Mouse (Mus musculus) kidney, adult 18-20 months (tissue): ENCODE measurements around the gene Lmod1.

ENCODE experiments used
- DNase-seq: peaks from one replicate; pipeline ENCODE4 v3.0.0; 2021

Gene Lmod1

DNA sequence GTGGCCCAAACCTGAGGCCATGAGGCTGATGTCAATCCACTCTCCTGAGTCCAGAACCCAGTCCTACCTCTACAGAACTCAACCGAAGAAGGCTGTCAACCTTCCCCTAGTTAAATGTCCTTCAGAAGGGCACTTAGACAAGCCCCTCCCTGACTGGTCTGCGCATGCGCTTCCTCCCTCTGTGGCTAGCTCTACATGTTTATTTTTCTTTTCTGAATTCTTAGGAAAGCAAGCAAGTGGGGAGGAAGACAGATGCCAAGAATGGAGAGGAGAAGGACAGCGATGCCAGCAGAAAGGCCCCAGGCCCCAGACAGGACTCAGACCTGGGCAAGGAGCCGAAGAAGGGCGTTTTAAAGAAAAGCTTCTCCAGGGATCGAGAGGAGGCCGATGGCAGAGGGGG, 38.8 kb downstream of the Lmod1 start:
- DNase-seq, result no peak

DNA sequence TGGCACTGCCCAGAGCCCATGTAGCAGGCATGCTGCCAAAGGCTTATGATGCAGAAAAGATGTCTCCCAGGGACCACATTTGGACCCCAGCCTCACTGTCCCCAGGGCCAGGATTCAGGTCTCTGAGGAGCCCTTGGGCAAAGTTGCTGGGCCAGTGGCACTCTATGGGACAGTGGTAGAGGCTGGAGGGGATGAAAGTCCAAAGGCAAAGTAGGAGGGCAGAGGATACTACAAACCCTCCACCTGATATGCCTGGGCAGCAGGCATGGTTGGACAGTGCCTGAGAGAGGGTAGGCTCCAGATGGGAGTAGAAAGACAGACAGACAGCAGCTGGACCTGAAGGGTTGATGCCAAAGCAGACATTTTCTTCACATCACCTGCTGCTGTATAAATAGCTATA, 41.8 kb downstream of the Lmod1 start:
- no peak for DNase-seq

DNA sequence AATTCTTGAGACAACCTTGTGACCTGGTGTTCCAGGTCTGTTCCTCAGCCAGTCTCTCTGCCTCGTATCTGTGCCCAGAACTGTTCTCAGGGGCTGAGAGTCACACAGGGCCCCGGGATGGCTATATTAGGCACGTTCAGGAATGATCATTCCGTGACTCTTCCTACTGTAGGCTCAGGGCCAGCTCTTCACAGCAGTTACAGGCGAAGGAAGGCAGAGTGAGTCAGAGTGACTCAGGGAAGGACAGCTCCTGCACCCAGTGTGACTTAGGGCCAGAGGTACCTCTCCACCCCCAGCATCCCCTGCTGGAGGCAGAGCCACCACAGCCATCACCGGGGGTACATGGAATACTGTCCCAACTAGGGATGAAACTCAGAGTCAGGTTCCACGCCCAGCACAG, 42.4 kb downstream of the Lmod1 start:
- DNase-seq, result no peak

DNA sequence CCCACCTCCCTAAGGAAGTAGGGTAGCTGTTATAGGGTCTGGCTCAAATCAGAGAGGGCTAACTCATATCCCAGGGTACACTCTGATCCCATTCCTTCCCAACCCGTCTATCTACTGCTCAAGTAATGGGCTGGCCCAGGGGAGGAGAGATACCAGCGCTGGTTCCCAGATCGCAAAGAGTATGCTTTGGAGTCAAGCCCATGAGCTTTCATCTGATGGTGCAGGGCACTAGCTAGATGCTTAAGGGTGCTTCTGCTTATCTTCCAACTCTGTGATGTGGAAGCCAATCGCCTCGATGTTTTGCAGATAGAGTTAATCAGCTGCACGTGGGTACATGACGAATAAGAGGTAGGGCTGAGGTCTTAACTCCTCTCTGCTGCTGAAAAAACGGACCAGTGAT, 43.0 kb downstream of the Lmod1 start:
- DNase-seq, result no peak

DNA sequence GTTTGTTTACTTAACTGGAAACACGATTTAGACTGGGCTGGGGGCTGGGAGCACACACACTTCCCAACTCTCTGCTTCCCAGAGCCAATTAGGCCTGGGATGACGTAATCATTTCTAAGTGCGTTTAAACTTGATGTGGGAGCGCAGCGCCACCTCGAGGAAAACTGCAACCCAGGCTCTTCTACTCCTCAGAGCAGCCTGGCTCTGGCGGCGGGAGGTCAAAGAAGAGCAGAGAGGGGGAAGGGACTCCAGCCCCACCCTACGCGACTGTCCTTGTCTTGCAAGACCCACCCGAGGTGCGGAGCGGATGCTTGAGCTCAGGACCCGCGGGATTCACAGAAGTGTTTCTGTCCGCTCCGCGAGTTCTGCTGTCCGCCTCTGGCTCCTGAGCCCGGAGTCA, 43.6 kb downstream of the Lmod1 start:
- DNase-seq, result peak; percentile 89

DNA sequence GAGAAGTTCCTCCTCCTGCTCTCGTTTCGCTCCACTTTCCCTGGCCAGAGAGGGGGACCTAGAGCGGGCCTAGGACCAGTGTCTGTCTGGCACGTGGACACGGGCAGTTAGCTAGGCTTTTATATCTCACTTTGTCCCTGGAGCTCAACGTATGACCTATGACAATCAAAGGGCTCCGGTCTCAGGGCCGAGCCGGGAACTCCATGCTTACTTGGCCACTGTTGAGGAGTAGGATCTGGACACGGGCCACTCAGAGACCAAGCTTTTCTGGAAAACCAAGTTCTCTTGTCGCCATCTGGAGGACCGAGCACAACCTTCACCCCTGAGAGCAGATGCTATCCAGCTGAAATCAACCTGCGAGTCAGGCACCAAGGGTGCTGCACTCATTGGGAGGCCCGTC, 44.4 kb downstream of the Lmod1 start:
- peak; percentile 78 for DNase-seq

DNA sequence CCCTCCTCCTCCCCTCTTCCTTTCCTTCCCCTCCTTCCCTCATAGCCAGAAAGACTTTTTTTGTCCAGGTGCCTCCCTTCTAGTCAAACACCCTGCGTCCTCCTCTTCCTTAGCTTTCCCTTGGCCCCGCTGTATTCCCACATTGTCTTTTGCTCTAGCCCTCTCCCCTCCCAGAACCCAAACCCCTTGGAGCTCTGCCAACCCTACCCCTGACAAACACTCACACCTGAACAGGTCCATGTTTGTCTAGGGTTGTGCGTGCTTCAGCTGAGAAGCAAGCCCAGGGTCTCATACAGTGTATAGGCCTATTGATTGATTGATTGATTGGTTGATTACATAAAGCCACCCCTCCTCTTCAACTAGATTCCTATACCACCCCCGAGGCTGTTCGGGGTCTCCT, 44.8 kb downstream of the Lmod1 start:
- no peak for DNase-seq

DNA sequence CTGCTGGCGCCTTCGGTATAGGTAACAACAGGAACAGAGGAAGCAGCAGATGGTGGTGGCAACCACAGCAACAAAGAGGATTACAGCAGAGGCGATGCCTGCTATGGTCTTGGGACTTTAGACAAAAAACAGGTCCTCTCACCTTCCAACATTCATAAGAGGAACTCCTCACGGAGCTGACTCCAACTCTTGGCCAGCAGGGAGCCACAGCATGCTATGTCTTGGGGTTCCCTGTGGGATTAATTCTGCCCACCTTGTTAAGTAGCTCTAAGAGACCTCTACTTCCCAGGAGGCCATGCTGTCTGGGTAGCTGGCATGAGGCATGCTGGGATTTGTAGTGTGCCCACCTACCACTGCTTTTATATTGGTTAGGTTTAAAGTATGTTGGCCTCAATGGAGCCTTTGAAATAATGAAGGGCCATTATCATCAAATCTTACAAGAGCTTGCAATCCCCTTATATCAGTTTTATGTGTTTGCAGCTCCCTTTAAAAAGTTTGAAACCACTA, 48.6 kb downstream of the Lmod1 start:
- no peak for DNase-seq

DNA sequence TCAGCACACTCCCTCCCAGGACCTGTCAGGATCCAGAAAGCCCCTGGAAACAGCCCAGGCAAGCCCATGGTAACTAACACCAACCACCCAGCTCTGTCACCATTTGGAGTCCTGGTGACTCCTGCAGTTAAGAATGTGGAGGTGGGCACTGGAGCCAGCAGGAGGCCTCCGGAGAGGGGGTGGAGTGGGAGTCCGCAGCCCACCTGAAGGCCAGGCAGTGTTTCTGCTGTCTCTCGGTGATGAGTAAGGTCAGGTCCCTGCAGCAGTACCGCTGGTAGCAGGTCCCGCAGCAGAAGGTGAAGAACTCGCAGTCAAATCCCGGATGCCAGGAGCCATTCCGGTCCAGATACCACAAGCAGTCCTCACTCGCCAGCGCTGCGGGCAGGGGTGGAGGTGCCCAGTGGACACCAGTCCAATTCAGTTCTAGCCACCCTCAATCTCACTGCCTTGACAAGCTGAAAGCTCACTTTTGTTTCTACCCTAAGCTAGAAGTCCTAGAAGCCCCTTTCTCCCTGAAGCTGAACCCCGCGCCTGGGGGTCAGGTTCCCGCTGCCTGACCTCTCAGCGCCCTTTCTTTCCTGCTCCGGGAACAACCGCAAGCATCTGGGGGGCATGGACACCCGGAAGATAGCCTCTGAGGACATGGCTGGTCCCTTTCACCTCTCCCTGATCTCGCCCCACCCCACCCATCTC, 49.7 kb downstream of the Lmod1 start:
- peak; percentile 44 for DNase-seq

DNA sequence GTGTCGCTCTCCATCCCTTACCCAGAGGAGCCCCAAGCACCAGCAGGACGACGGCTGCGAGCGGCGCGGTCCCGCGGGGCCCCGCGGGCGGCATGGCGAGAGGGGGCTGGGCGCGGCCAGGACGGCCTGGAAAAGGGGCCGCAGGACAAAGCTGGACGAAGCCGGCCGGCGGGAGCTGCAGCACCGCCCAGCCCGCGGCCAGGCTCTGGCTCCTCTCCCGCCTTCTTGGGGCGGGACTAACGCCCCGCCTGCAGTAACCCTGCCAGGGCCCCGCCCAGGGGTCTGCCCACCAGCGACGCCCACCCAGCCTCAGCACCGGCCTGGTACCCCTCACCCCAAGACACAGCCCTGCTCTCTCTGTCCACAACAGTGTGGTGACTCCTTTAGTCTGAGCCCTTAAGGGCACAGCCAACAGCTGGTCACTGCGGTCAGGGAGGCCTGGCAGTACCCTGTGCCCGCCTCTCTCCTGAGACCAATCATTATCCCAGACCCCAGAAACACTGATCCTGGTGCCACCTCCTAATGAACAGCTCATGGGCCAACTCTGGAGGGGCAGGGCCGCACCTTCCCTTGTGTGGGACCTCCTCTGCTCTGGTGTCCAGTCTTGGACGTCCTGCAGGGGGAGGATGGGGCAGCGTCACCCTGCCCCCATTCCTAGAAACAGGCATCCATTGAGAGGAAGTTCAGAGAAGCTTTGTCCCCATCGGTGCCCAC, 50.4 kb downstream of the Lmod1 start, which contains the start of gene Shisa4:
TSS of gene Shisa4 (minus strand) at position 370 of the 714 bp plus-strand sequence.
- peak; percentile 84 for DNase-seq

DNA sequence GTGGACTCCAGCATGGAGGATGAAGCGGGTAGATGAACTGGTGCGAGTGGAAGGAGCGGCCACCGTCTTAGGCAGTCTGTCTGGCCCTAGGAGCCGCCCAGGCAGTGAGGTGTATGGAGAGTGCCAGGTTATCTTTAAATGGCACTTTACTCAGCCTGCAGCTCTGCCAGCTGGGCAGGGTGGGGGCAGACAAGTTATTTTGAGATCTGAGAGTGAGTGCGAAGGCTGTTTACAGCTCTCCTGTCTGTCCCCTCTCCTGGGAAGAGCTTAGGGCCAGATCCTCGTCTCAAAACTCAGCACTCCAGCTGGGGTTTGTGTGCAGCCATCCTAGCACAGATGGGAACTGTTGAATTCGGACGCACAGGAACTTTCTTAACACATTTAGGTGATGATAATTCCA, 54.0 kb downstream of the Lmod1 start:
- DNase-seq, result no peak

DNA sequence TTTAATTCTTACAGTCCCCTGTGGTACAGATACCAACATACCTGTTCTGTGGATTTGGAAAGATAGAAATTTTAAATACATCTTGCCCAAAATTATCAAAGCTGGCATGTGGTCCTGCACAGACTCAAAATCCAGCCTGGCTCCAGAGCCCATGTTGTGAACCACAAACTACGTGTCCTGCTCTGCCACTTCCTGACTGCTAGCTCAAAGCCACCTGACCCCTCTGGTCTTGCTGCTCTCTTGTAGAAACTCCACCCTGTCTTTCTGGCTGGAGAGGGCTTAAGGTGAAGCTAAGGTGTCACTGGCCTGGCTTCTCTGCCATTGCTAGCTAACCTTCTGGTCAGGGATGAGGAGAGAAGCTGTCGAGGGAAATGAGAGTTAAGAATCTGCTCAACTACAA, 54.4 kb downstream of the Lmod1 start:
- DNase-seq, result no peak

DNA sequence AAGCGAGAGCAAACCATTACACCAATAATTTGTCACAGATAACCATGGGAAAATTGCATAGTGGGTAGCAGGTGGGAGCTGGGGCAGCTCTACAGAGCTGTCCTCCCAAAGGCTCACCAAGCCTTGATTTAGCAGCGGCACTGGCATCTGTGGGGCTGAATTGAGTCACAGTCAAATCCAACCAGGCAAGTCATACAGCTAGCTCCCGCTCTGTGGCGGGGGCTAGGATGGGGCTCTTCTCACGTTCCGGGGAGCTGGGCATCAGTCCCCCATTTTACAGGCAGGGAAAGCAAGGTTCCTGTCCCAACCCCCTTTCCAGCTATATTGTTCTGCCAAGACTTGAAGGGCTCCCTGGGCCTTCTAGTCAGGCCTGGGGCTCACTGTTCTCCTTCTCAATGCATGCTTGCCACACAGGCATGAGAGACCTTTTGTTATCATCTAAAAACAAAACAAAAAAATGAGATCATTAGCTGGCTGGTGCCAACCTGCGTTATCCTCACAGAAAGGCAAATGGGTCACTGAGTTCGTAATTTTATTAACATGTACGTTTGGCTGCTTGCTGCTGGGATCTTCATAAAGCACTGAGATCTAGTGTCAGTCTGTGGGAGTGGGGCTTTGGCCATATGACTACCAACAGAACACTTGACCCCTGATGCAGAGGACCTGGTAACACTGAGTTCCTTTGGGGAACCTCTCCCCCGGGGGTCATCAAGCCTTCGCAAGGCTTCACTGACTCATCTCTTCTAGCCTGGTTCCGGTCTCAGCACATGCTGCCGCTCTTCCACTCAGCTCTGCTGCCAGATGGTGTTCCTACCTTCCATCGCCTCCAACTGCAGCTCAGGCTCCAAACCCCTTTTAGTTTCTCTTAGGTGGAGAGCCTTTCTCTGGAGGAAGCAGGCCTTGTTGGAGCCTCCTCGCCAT, 55.7 kb downstream of the Lmod1 start:
- no peak for DNase-seq

DNA sequence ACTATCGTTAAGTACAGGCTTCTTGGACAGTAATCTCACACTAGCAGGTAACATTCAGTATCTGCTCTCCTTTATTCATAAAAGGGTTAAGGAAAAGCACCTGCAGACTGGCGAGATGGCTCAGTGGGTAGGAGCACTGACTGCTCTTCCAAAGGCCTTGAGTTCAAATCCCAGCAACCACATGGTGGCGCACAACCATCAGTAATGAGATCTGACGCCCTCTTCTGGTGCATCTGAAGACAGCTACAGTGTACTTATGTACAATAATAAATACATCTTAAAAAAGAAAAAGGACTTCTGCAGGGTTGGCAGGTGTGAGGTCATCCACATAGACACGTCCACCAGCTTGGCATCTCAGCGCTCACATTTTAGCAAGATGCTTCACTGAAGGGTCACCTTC, 57.0 kb downstream of the Lmod1 start:
- peak; percentile 30 for DNase-seq

DNA sequence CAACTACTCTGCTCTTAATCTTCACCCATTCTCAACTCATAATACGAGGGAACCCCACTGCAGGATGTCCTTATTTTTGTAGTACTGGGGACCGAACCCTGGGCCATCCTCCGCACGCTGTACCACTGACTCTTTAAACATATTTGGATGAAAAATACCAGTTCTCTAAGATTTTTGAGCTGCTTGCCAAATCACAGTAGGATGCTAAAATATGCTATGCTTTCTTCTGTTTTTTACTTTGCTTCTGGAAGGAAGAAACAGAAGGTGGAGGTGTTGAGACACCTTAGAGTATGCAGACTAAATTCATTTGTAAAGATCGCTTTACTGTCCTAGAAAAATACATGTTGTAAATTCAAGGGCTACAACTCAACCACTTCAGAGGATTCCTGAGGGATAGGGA, 59.6 kb downstream of the Lmod1 start:
- DNase-seq, result no peak

DNA sequence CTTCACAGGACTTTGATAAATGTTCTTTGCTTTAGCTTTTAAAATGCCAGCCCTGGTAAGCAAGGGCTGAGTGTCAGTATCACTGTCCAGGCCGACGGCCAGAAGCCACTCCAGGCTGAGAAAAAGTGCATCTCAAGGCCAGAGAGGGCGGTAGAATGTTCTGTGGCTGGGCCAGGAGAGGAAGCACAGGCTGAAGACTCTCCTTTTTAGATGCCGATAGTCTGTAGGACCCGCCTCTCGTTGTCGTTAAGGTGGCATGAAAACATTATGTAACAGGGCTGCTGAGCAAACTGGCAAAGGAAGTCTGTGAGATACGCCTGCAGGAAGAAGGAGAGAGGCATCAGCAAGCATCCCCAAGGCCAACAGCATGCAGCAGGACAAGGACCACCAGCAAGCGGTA, 60.6 kb downstream of the Lmod1 start:
- no peak for DNase-seq

DNA sequence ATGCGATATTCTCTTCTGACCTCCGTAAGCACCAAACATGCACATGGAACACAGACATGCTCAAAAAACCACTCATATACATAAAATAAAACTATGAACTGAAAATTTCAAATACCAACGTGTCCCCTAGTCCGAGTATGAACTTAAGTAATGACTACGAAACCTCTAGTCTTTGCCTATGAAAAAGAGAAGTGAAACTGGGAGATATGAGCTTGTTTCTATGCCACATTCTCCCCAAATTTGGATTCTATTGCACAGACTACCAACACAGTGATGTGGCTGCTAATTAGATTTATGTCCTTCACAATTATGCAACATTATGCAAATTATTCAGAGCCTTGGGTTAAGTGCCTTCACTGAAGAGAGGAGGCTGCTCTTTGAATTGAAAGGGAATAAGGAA, 74.9 kb downstream of the Lmod1 start:
- no peak for DNase-seq

DNA sequence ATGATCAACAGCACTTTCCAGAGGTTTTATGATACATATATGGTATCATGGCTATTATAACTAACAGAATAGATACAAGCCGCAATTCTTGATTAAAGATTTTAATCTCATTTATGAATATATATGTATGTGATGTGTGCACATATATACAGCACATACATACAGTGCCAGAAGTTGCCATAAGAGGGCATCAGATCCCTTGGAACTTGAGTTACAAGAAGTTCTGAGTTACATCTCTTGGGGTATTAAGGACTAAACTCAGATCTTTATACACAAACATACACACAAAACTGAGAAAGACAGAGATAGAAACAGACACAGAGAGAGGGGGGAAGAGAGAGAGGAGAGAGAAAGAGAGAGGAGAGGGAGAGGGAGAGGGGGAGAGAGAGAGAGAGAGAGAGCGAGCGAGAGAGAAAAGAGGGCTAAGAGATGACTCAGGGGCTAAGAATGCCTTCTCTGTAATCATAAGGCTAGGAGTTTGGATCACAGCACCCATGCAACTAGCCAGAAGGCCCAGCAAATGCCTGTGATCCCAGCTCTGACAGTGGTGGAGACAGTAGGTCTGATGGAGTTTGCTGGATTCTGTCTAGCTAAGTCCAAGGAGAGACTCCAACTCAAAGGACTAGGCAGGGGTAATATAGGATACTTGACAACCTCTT, 77.0 kb downstream of the Lmod1 start:
- no peak for DNase-seq

DNA sequence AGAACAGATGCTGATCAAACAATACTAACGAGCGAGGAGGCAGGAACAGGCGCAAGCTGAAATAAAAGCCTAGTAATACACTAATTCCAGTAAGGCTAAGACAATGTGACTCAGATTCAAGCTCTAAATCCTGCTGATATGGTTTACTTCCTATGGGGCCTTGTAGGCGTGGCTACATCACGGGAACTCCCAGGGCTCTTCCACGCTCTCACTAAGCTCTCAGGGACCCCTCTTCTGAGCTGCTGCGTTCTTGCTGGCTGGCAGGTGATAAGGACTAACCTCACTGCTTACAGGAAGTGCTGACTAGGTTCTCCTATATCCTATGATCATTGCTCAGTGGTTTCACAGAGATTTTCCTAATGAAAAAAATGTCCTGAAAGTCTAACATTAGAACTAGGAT, 80.7 kb downstream of the Lmod1 start:
- no peak for DNase-seq

DNA sequence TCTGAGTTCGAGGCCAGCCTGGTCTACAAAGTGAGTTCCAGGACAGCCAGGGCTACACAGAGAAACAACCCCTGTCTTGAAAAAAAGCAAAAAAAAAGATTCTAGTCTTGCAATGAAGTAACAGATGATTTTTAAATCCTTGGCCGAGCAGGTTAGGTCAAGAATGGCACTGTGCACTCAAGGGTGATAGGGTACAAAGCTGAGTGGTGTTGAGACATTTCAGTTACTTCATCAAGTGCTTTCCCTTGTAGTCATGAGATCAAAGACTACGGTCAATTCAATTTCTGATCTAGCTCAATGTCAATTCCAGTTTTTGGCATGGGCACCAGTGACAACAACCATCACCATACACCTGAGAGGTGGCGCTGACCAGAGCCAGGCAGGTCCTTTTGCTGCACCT, 84.4 kb downstream of the Lmod1 start:
- DNase-seq, result no peak

DNA sequence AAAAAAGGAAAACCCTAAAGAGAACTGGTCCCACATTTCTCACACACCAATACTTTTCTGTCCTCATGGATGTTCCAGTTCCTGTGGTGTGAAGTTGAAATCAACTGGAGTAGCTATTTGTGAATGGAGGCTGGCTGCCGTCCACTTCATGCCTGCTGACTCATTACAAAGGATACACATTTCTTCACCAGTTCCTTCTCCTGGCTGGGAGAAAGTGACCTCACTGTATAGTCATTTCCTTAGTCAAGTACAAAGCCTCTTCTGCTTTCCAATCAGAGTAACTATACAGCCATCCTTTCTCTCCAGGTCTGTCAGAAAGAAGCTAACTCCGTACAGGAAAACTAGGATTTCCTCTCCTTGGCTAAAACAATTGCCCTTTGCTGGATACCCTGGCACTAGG, 86.4 kb downstream of the Lmod1 start:
- DNase-seq, result peak; percentile 41

DNA sequence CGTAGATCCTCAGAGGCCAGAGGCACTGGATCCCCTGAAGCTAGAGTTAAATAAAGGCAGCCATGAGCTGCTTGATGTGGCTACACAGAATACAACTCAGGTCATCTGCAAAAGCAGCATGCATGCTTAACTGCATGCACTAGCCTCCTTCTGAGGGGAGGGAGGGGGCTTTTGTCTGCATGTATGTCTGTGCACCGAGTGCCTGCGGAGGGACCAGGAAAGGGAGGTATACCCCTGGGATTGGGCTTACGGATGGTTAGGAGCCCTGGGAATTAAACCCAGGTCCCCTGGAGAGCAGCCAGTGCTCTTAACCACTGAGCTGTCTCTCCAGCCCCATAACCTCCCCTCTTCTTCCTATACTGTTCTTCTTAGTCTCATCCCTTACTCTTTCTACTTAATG, 87.5 kb downstream of the Lmod1 start:
- DNase-seq, result no peak

DNA sequence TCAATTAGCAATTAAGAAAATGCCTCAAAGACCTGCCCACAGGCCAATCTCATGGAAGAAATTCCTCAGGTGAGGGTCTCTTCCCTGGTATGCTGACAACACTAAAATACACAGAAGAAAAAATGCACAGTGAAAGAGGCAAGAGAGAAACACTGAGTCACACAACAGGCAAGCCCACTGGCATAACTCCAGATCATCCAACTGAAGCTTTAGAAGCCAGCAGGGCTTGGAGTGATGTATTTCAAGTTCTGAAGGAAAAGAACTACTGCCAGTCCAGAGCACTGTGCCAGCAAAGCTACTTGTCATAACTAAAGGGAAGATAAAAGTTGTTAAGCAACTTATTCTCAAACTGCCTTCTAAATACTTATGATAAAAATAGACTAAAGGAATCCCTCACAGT, 89.4 kb downstream of the Lmod1 start:
- no peak for DNase-seq
